Mouse (Mus musculus): ENCODE measurements around the gene Capg. TPM values are rescaled to one million over a fixed set of nuclear protein-coding genes. Genes with fewer than 3 reads are reported as not detected.

Capg gene
- total RNA-seq (2022) = 10 to 100 TPM in 2 of 4 experiments, 1 to 10 TPM in 2; 4.6 to 31.2 (median 16.4) TPM

- DNase-seq (ENCODE audit: low spot score in 2 of 2) = no peak
These were observed at the start of gene Capg for GRCm38 (mm10) chr6:72544283-72544987. Capg (plus strand) TSS chr6:72544391.

DNA sequence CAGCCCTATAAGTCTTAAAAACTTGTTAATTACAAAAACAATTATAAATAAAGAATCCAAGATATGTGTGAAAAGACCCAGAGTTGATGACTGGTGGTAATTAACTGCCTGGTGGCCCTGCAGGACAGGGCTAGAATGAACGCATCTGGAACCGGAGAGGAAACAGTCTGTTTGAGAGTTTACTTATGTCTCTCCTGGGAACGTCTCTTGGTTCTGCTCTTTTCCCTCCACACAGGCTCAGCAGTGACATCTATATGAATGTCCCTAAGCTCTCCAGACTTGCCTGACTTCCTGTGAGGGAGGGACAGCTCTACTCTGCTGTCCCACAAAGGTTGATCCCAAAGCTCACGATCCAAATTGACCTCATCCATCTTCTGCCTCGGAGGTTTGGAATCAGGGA, 45.2 kb upstream of the Capg start:
- DNase-seq (ENCODE audit: low spot score in 2 of 2) = no peak

DNA sequence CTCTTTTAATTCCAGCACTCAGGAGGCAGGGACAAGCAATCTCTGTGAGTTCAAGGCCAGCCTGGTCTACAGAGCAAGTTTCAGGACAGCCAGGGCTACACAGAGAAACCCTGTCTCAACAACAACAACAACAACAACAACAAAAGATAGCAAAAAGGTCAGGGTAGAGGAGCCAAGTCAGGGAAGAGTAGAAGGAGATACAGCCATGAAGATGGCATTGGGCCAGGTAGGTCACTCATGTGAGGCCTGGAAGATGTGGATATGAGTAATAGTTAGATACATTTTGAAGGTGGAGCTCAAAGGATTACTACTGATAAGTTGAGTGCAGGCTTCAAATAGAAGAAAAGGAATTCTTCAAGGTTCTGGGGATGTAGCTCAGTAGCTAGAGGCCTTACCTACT, 40.9 kb upstream of the Capg start:
- DNase-seq (ENCODE audit: low spot score in 2 of 2) = no peak

DNA sequence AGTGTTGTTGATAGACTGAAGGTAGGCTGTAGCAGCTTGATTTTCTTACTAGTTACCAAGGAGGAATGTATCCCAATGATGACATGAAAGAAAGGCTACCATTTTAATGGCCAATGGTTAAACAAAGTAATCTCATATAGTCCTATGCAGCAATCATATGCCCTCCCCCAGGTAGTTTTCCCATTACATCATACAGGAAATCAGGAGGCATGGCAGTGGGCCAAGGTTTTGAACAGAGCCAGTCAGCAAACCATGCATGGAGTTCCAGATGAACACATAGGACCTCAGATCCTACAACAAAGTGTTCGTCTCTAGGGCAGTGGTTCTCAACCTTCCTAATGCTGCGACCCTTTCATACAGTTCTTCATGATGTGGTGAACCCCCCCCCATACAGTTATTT, 40.3 kb upstream of the Capg start:
- no peak for DNase-seq (ENCODE audit: low spot score in 2 of 2)

- no peak for DNase-seq (ENCODE audit: low spot score in 2 of 2)
These were observed 38.1 kb upstream of the Capg start for GRCm38 (mm10) chr6:72506104-72506503.

- DNase-seq (ENCODE audit: low spot score in 2 of 2) = no peak
These were observed 35.6 kb upstream of the Capg start for GRCm38 (mm10) chr6:72508596-72508995.

DNA sequence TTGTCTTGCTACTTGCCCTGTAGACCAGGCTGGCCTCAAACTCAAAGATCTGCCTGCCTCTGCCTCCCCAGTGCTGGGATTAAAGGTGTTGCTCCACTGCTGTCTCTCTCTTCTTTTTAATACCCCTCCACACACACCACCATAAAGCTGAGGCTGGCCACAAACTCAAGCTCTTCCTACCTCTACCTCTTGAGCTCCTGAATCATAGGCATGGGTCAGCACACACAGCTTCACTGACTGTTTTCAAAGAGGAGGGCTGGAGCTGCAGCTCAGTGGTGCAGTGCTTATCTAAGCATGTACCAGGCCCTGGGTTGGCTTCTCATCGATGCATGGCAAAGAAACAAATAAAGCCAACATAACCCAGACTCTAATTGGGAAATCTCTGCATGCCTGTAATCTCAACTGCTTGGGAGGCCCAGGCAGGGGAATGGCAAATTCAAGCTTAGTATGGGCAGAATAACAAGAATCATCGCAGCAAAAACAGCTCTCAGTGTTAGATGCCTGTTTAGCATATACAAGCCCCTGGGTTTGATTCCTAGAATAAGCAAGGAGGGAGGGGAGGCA, 34.2 kb upstream of the Capg start:
- no peak for DNase-seq (ENCODE audit: low spot score in 2 of 2)

- no peak for DNase-seq (ENCODE audit: low spot score in 2 of 2)
These were observed 33.3 kb upstream of the Capg start for GRCm38 (mm10) chr6:72510686-72511421.

DNA sequence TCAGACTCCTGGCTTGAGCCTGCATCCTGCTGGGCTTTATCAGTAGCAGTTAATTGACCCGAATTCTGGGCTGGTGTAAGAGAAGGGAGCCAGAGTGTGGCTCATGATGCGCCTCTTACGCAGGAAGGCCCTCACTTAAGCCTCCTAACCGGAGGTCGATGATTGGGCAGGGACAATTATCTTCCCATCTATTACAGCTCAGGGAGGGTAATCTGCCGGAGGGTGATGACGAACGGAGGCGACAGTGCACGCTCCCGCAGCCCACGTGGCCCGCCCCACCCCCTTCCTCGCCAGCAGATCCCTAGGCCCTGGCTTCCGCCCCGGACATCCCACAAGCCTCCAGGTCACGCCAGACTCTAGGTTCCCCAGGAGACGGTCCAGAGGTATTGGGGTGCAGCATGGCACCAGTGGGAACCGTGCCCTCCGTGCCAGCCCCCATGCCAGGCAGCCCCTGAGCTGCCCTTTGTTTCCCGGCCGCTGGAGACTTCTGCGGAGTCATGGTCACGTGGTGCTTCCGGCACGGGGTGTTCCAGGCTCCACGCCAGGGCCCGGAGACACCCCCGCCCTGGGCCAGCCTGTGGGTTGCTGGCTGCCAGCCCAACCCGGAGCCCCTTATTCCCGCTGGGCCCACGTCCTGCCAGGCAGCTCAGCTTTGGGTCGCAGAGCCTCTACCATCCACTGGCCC, 31.7 kb upstream of the Capg start:
- DNase-seq (ENCODE audit: low spot score in 2 of 2) = peak; percentile 90 to 93

- DNase-seq (ENCODE audit: low spot score in 2 of 2) = no peak
These were observed 31.1 kb upstream of the Capg start for GRCm38 (mm10) chr6:72513071-72513440.

GRCm38 (mm10) chr6:72515644-72516043, 28.5 kb upstream of the Capg start:
- no peak for DNase-seq (ENCODE audit: low spot score in 2 of 2)

GRCm38 (mm10) chr6:72518842-72519241, 25.3 kb upstream of the Capg start:
- no peak for DNase-seq (ENCODE audit: low spot score in 2 of 2)

DNA sequence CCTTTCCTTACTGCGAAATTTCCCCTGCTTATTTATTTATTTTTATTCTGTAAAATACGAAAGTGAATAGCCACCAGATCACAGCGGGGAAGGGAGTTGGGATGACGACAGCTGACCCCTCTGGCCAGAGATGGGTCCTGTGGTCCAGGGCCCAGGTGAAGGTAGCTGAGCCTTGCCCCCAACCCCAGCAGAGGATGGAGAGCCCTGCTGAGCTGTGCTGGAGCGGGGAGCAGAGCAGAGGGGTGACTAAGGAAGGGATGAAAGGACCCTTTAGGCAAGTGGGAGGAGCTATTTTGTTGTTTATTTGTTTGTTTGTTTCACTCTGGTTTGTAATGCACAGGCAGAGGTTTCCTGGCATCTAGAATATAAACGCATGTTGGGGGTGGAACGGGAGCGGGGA, 24.9 kb upstream of the Capg start:
- no peak for DNase-seq (ENCODE audit: low spot score in 2 of 2)

DNA sequence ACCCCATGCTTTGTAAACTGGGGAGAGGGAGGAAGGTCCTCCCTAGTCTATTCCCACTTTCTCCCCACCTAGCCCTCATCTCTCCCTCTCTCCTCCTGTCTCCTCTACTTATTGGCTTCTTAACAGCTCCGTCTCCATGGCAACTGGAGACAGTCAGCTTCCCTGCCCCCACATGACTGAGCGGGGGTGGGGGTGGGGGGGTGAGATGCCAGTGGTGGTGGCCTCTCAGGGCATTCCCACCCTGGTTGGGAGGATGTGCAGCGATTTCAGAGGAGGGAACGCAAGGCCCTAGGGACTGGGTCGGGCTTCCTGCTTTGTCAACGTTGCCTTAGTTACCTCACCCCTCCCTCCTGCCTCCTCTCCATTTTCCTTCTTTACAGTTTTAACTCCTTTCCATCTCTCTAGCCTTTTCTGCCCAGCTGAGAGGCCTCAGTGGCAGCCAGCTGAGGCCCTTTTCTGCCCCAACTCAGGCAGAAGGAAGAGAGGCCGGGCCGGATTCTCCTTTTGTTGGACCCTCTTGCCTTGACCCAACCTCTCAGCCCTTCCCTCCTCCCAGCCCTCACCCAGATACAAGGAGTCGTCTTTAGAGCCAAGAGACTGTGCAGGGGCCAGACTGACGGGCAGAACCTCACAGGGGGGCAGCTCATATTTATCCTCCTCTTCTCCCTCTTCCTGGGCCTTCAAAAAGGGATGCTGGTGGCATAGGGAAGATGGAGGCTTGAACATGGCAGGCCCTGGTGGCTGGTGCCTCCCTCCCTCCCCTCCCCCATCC, 24.1 kb upstream of the Capg start:
- DNase-seq (ENCODE audit: low spot score in 2 of 2) = no peak

GRCm38 (mm10) chr6:72520904-72521303, 23.3 kb upstream of the Capg start:
- no peak for DNase-seq (ENCODE audit: low spot score in 2 of 2)

DNA sequence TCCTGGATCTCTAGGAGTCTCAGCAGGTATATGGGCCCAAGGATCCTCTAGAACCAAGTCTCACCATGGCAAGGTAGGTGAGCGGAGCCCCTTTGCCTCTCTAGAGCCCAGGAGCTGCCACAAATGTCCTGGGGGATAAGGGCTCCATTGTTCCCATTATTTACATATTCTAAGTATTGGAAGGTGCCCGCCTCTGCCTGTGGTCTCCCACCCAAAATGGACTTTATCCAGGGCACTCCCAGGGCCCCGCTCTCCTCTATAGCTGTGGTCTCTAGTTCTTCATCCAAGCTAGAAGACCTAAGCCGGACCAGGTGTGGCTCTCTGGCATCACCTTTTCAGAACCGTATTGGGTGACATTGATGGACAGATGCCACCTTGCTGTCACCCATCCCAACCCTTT, 22.6 kb upstream of the Capg start, which contains the start of gene Sh2d6:
Gene Sh2d6, minus strand, starts transcription at position 101 of the 400 bp plus-strand sequence.
- DNase-seq (ENCODE audit: low spot score in 2 of 2) = no peak

GRCm38 (mm10) chr6:72522288-72522687, 21.9 kb upstream of the Capg start:
- DNase-seq (ENCODE audit: low spot score in 2 of 2) = no peak

GRCm38 (mm10) chr6:72523222-72523621, 21.0 kb upstream of the Capg start:
- no peak for DNase-seq (ENCODE audit: low spot score in 2 of 2)

- no peak for DNase-seq (ENCODE audit: low spot score in 2 of 2)
These were observed 20.0 kb upstream of the Capg start for GRCm38 (mm10) chr6:72524160-72524559.

DNA sequence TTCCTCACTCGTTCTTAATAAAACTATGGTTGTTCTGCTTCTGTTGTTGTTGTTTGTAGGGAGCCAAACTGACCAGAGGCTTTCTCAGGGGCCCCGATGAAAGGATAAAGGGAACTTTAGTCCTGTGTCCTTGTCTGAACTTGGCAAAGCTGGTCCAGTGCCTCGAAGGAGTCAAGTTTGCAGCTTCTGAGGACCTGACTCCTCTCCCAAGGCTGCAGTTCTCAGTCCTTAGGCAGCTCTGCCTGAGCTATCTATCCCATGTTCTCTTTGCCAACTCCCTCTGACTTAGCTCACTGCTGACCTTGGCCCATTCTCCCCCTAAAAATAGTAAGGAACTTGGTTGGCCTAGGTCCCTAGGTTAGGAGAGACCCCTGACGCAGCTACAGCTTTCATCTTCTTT, 17.1 kb upstream of the Capg start:
- DNase-seq (ENCODE audit: low spot score in 2 of 2) = no peak

DNA sequence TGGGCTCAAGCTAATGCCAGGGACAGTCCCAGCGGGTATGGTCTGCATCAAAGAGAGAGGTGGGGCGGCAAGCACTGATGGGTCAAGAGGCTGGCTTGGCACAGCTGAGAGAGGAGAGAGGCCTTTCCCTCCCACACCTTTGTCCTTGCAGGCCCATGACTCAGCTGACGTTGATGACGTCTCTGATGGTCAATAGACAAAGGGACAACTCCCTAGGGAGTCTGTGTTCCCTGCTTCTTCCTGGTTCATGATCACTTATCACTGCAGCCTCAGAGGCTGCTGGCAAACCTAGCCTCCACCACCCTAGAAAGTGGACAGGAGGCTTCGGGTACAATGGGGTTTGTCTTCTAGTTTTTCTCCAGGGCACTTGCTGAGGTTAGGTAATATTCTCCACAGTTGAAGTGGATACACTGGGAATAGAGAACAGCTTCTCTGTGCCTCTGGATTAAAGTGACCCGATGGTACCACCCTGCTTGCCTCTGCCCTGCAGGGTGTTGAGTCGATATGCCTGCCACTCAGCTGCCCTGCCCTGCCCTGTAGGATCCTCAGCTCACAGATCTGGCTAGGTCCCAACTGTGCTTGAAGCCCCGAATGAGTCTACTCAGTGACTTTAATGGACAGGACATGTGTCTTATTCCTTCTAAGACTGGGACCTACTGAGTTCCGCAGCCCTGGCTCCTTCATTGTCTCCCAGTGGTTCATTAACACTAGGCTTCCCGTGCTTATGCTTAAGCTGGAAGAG, 15.6 kb upstream of the Capg start:
- no peak for DNase-seq (ENCODE audit: low spot score in 2 of 2)

Measured in layer of hippocampus, adult 8-10 months (tissue).